Mouse (Mus musculus): ENCODE data around the gene Siah3. TPM values are rescaled to one million over a fixed set of nuclear protein-coding genes. Genes with fewer than 3 reads are reported as not detected.

Gene Siah3
- total RNA-seq, 1 experiment = not detected

GRCm38 (mm10) chr14:75510125-75510524 is 54.3 kb downstream of the Siah3 start:
- no peaks in the 10 kb centered on the region for H3K9me3 ChIP-seq (ENCODE audit: control insufficient read depth, insufficient read depth, low read depth, low read length)
- 0 out of 4 replicates have a peak, but pooled peaks cover 0 to 3% of the 10 kb centered on the region in 2 experiments for H3K4me1 ChIP-seq (ENCODE audit: control insufficient read depth in 2 of 2, insufficient read depth in 2 of 2, low read length in 2 of 2, poor library complexity in 1 of 2)
- DNase-seq (ENCODE audit: low read depth, low spot score) = no peak
- in situ Hi-C loops (cut with MboI; ENCODE audit: low sequenced_read_pairs in 2 of 2, unreplicated experiment in 2 of 2) = no loop called here
- no peaks in the 10 kb centered on the region for H3K36me3 ChIP-seq (ENCODE audit: control insufficient read depth, insufficient read depth, low read length, poor library complexity, severe bottlenecking)
- TF ChIP-seq HCFC1 (IDR thresholded peaks at IDR 0.05; ENCODE audit: borderline replicate concordance, insufficient read depth, low read length) (no peak), ZNF384 (IDR thresholded peaks at IDR 0.05; ENCODE audit: low read depth, low read length) (no peak)
- H3K27ac ChIP-seq (ENCODE audit: insufficient read depth, low read depth, low read length, poor library complexity, severe bottlenecking) = no peak overlapping the region
- H3K4me3 ChIP-seq (ENCODE audit: insufficient read depth in 1 of 2, low read depth in 1 of 2, low read length in 2 of 2, poor library complexity in 1 of 2, severe bottlenecking in 1 of 2) = no peak overlapping the region
- no peak overlapping the region for H3K9ac ChIP-seq (ENCODE audit: insufficient read depth, low read depth, low read length, poor library complexity, severe bottlenecking)

GRCm38 (mm10) chr14:75512946-75513345 is 57.2 kb downstream of the Siah3 start:
- Histone ChIP-seq H3K9me3 (ENCODE audit: control insufficient read depth, insufficient read depth, low read depth, low read length) (no peaks in the 10 kb centered on the region), H3K27ac (ENCODE audit: insufficient read depth, low read depth, low read length, poor library complexity, severe bottlenecking) (no peak overlapping the region), H3K9ac (ENCODE audit: insufficient read depth, low read depth, low read length, poor library complexity, severe bottlenecking) (no peak overlapping the region), H3K36me3 (ENCODE audit: control insufficient read depth, insufficient read depth, low read length, poor library complexity, severe bottlenecking) (no peaks in the 10 kb centered on the region), H3K4me3 (ENCODE audit: insufficient read depth in 1 of 2, low read depth in 1 of 2, low read length in 2 of 2, poor library complexity in 1 of 2, severe bottlenecking in 1 of 2) (no peak overlapping the region), H3K4me1 (ENCODE audit: control insufficient read depth in 2 of 2, insufficient read depth in 2 of 2, low read length in 2 of 2, poor library complexity in 1 of 2) (no peaks in the 10 kb centered on the region)
- in situ Hi-C loops (cut with MboI; ENCODE audit: low sequenced_read_pairs in 2 of 2, unreplicated experiment in 2 of 2) = no loop called here
- DNase-seq (ENCODE audit: low read depth, low spot score) = no peak
- TF ChIP-seq ZNF384 (IDR thresholded peaks at IDR 0.05; ENCODE audit: low read depth, low read length) (no peak), CHD2 (IDR thresholded peaks at IDR 0.05; ENCODE audit: low read depth, low read length) (no peak), MAFK (IDR thresholded peaks at IDR 0.05; ENCODE audit: insufficient read depth, low read depth, low read length) (no peak), ZC3H11A (IDR thresholded peaks at IDR 0.05; ENCODE audit: borderline replicate concordance, low read depth, low read length) (no peak), HCFC1 (IDR thresholded peaks at IDR 0.05; ENCODE audit: borderline replicate concordance, insufficient read depth, low read length) (no peak)

DNA sequence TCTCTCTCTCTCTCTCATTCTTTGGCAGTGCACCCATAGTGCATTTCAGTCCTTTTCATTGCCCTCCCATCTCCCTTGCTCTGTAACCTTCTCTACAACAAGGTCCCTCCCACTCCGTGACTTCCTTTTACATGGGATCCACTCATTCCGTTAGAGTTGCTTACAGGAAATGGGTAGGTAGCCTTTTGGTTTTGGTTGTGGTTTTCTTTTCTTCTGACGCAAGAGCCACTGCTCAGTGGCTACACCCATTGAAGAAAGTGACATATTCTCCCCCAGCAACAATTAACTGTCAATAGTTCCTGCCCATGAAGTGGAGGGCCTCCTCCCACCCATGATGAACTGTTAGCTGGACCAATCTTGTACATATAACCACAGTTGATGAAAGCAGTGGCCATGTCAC is 60.4 kb downstream of the Siah3 start:
- no peaks in the 10 kb centered on the region for H3K9me3 ChIP-seq (ENCODE audit: control insufficient read depth, insufficient read depth, low read depth, low read length)
- H3K4me3 ChIP-seq (ENCODE audit: insufficient read depth in 1 of 2, low read depth in 1 of 2, low read length in 2 of 2, poor library complexity in 1 of 2, severe bottlenecking in 1 of 2) = no peak overlapping the region
- in situ Hi-C loops (cut with MboI; ENCODE audit: low sequenced_read_pairs in 2 of 2, unreplicated experiment in 2 of 2) = no loop called here
- H3K36me3 ChIP-seq (ENCODE audit: control insufficient read depth, insufficient read depth, low read length, poor library complexity, severe bottlenecking) = no peaks in the 10 kb centered on the region
- no peak overlapping the region for H3K27ac ChIP-seq (ENCODE audit: insufficient read depth, low read depth, low read length, poor library complexity, severe bottlenecking)
- TF ChIP-seq ZNF384 (IDR thresholded peaks at IDR 0.05; ENCODE audit: low read depth, low read length) = no peak
- no peak for DNase-seq (ENCODE audit: low read depth, low spot score)
- no peak overlapping the region for H3K9ac ChIP-seq (ENCODE audit: insufficient read depth, low read depth, low read length, poor library complexity, severe bottlenecking)
- no peaks in the 10 kb centered on the region for H3K4me1 ChIP-seq (ENCODE audit: control insufficient read depth in 2 of 2, insufficient read depth in 2 of 2, low read length in 2 of 2, poor library complexity in 1 of 2)

DNA sequence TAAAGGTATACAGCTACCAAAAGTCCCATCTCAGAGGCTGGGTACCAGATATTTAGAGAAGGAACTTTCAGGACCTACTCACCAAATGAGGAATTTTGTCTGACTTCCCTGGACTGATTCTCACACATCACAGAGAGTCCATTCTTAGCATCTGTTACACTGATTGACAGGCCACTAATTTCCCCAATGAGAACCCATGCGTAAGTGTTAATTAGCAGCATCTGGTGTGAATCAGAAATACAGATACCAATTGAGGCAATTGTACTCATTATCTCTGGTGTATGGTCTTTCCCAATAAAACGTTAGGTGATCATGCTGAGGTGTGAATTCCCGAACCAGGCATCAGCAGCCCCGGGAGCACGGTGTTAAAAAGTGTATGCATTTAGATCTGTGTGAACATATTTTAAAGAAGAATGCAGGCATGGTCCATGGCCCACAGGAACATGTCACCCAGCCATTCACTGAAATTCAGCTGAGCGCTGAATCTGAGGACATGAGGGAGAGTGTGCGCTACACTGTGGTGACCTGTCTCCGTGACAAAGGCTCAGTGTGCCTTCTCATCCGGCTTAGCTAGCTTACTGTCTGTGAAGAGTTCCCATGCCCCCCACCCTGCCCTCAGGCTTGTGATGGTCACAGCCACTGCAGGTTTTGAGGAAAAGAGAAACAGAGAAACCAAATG is 61.3 kb downstream of the Siah3 start:
- Histone ChIP-seq H3K4me1 (ENCODE audit: control insufficient read depth in 2 of 2, insufficient read depth in 2 of 2, low read length in 2 of 2, poor library complexity in 1 of 2) (no peaks in the 10 kb centered on the region), H3K36me3 (ENCODE audit: control insufficient read depth, insufficient read depth, low read length, poor library complexity, severe bottlenecking) (no peaks in the 10 kb centered on the region), H3K9ac (ENCODE audit: insufficient read depth, low read depth, low read length, poor library complexity, severe bottlenecking) (no peak overlapping the region), H3K27ac (ENCODE audit: insufficient read depth, low read depth, low read length, poor library complexity, severe bottlenecking) (no peak overlapping the region), H3K4me3 (ENCODE audit: insufficient read depth in 1 of 2, low read depth in 1 of 2, low read length in 2 of 2, poor library complexity in 1 of 2, severe bottlenecking in 1 of 2) (no peak overlapping the region), H3K9me3 (ENCODE audit: control insufficient read depth, insufficient read depth, low read depth, low read length) (no peaks in the 10 kb centered on the region)
- in situ Hi-C loops (cut with MboI; ENCODE audit: low sequenced_read_pairs in 2 of 2, unreplicated experiment in 2 of 2) = no loop called here
- no peak for DNase-seq (ENCODE audit: low read depth, low spot score)
- TF ChIP-seq ZNF384 (IDR thresholded peaks at IDR 0.05; ENCODE audit: low read depth, low read length) (no peak), MAFK (IDR thresholded peaks at IDR 0.05; ENCODE audit: insufficient read depth, low read depth, low read length) (no peak), ZC3H11A (IDR thresholded peaks at IDR 0.05; ENCODE audit: borderline replicate concordance, low read depth, low read length) (no peak), HCFC1 (IDR thresholded peaks at IDR 0.05; ENCODE audit: borderline replicate concordance, insufficient read depth, low read length) (no peak), CHD2 (IDR thresholded peaks at IDR 0.05; ENCODE audit: low read depth, low read length) (no peak)

GRCm38 (mm10) chr14:75518196-75518887 is 62.6 kb downstream of the Siah3 start:
- TF ChIP-seq MAFK (IDR thresholded peaks at IDR 0.05; ENCODE audit: insufficient read depth, low read depth, low read length) (no peak), ZNF384 (IDR thresholded peaks at IDR 0.05; ENCODE audit: low read depth, low read length) (no peak), CHD2 (IDR thresholded peaks at IDR 0.05; ENCODE audit: low read depth, low read length) (no peak), HCFC1 (IDR thresholded peaks at IDR 0.05; ENCODE audit: borderline replicate concordance, insufficient read depth, low read length) (no peak), ZC3H11A (IDR thresholded peaks at IDR 0.05; ENCODE audit: borderline replicate concordance, low read depth, low read length) (no peak)
- Histone ChIP-seq H3K4me3 (ENCODE audit: insufficient read depth in 1 of 2, low read depth in 1 of 2, low read length in 2 of 2, poor library complexity in 1 of 2, severe bottlenecking in 1 of 2) (no peak overlapping the region), H3K9me3 (ENCODE audit: control insufficient read depth, insufficient read depth, low read depth, low read length) (no peaks in the 10 kb centered on the region), H3K36me3 (ENCODE audit: control insufficient read depth, insufficient read depth, low read length, poor library complexity, severe bottlenecking) (no peaks in the 10 kb centered on the region), H3K27ac (ENCODE audit: insufficient read depth, low read depth, low read length, poor library complexity, severe bottlenecking) (no peak overlapping the region), H3K4me1 (ENCODE audit: control insufficient read depth in 2 of 2, insufficient read depth in 2 of 2, low read length in 2 of 2, poor library complexity in 1 of 2) (no peaks in the 10 kb centered on the region), H3K9ac (ENCODE audit: insufficient read depth, low read depth, low read length, poor library complexity, severe bottlenecking) (no peak overlapping the region)
- no peak for DNase-seq (ENCODE audit: low read depth, low spot score)
- in situ Hi-C loops (cut with MboI; ENCODE audit: low sequenced_read_pairs in 2 of 2, unreplicated experiment in 2 of 2) = no loop called here

All from ES-E14 (cell line).